Mouse (Mus musculus) left cerebral cortex, adult 8-10 months (tissue): ENCODE measurements around the gene Cd72. TPM values are rescaled to one million over a fixed set of nuclear protein-coding genes. Genes with fewer than 3 reads are reported as not detected.
A peak's percentile ranks its signal among the peaks of the same experiment; 100 is the strongest.
"Not testable (repeated sequence)": the region's sequence is repeated elsewhere in the genome, so short reads cannot be mapped to it uniquely, and the experiment has no call there.

Experiments used
- DNase-seq, 2 experiments: peaks; one replicate each; pipeline ENCODE4 v3.0.0; 2022; ENCODE audit warnings: low spot score in 2 of 2
- total RNA-seq, 4 experiments: library from RNA; stranded (reverse); gene quantifications; 2 replicates each; pipeline ENCODE4 v1.2.4; 2022

The Cd72 gene
- total RNA-seq, result 1 to 10 TPM in 3 of 4 experiments, under 1 TPM in 1; 0.38 to 2.9 (median 1.6) TPM

GRCm38 (mm10) chr4:43454041-43454836, at the start of gene Cd72:
TSS of gene Cd72 (minus strand) at chr4:43454628.
- DNase-seq, result no peak

- DNase-seq, result no peak
Measured at GRCm38 (mm10) chr4:43503506-43503905, 49.1 kb upstream of the Cd72 start.

GRCm38 (mm10) chr4:43503041-43503440, 48.6 kb upstream of the Cd72 start:
- DNase-seq, result no peak

GRCm38 (mm10) chr4:43499407-43500333, 45.2 kb upstream of the Cd72 start, which contains the start of gene Arhgef39:
TSS of gene Arhgef39 (minus strand) at chr4:43499695.
- DNase-seq, result peak in 1 of 2 experiments; percentile 42

GRCm38 (mm10) chr4:43498983-43499382, 44.6 kb upstream of the Cd72 start:
- no peak for DNase-seq

GRCm38 (mm10) chr4:43497946-43498345, 43.5 kb upstream of the Cd72 start:
- DNase-seq, result no peak

- no peak for DNase-seq
Measured at GRCm38 (mm10) chr4:43497405-43497804, 43.0 kb upstream of the Cd72 start.

GRCm38 (mm10) chr4:43496587-43496986, 42.2 kb upstream of the Cd72 start:
- DNase-seq, result no peak

GRCm38 (mm10) chr4:43493846-43494240, 39.4 kb upstream of the Cd72 start:
- no peak for DNase-seq

- peak; percentile 93 for DNase-seq
Measured at GRCm38 (mm10) chr4:43493186-43493845, 38.9 kb upstream of the Cd72 start.

- DNase-seq, result peak; percentile 89 to 96
Measured at GRCm38 (mm10) chr4:43492821-43493185, 38.4 kb upstream of the Cd72 start, which contains the start of gene Ccdc107. TSS of gene Ccdc107 (plus strand) at chr4:43492900.

- DNase-seq, result no peak
Measured at GRCm38 (mm10) chr4:43492101-43492820, 37.8 kb upstream of the Cd72 start.

GRCm38 (mm10) chr4:43490801-43491200, 36.4 kb upstream of the Cd72 start:
- no peak for DNase-seq

- DNase-seq, result no peak
Measured at GRCm38 (mm10) chr4:43489611-43490010, 35.2 kb upstream of the Cd72 start.

- DNase-seq, result not testable (repeated sequence)
Measured at GRCm38 (mm10) chr4:43485666-43486065, 31.2 kb upstream of the Cd72 start.

GRCm38 (mm10) chr4:43483535-43484091, 29.2 kb upstream of the Cd72 start, which contains the start of gene Sit1:
TSS of gene Sit1 (minus strand) at chr4:43483734.
- no peak for DNase-seq

- DNase-seq, result no peak
Measured at GRCm38 (mm10) chr4:43482591-43482990, 28.2 kb upstream of the Cd72 start.

GRCm38 (mm10) chr4:43481894-43482456, 27.5 kb upstream of the Cd72 start:
- DNase-seq, result no peak

GRCm38 (mm10) chr4:43480985-43481384, 26.6 kb upstream of the Cd72 start:
- DNase-seq, result no peak
